ENCODE assay signal across 9 mouse cellular contexts in genomic region chr1:159393070-159393699, GRCm38 (mm10).
DNase-seq lines count a peak whose midpoint lies in the region; ATAC-seq and TF ChIP-seq lines count a peak whose summit lies in the region.
"Had no signal": no experiment of that assay in that cellular context is flagged by ENCODE, and none has a peak within 500 bp of the region (broad histone marks: within the 10 kb centered on the region; RNA-seq: fewer than 3 reads in every experiment).

No protein-coding gene starts in this region.

- peak; percentile 5 for DNase-seq in lung, embryonic 14.5 days
- DNase-seq in lung, postnatal 0 days (ENCODE audit: low spot score) = no peak
- peak; percentile 30 to 56 for DNase-seq in heart, postnatal 36 days
- DNase-seq in layer of hippocampus, postnatal 14 days (ENCODE audit: low spot score in 2 of 2) = peak; percentile 42 to 66
- no peak for DNase-seq in testis, postnatal 10 days (ENCODE audit: low spot score)
- no peak for DNase-seq in MN1 (ENCODE audit: low spot score)

- no peak for ATAC-seq in lung, embryonic 14.5 days (ENCODE audit: insufficient read depth)
- no peak for ATAC-seq in lung, postnatal 0 days
- 0 out of 2 replicates have a peak, but pooled peaks have one; percentile 13 for ATAC-seq in embryonic facial prominence, embryonic 12.5 days (ENCODE audit: insufficient number of reproducible peaks, insufficient read depth, low FRiP score, low TSS enrichment)
- peak; percentile 36; the same call in 1 of the 2 replicates for ATAC-seq in neural tube, embryonic 15.5 days (ENCODE audit: low FRiP score)

- no peaks in the 10 kb centered on the region for H3K9me3 ChIP-seq in lung, embryonic 14.5 days (ENCODE audit: low read depth, low read length)
- H3K9me3 ChIP-seq in lung, postnatal 0 days (ENCODE audit: low read length) = no peaks in the 10 kb centered on the region
- no peaks in the 10 kb centered on the region for H3K9me3 ChIP-seq in embryonic facial prominence, embryonic 12.5 days
- H3K9me3 ChIP-seq in neural tube, embryonic 15.5 days (replicated peaks) = no peaks in the 10 kb centered on the region
- H3K9me3 ChIP-seq: hindbrain, embryonic 15.5 days had no signal

- intact Hi-C loops in heart, postnatal 36 days (cut with DNase I) = loop anchor here (10.0 kb wide), 1 partner anchor 792 kb away; no protein-coding TSS in a partner anchor

- no peaks in the 10 kb centered on the region for H3K27me3 ChIP-seq in lung, embryonic 14.5 days (ENCODE audit: insufficient read depth, low read length)
- no peaks in the 10 kb centered on the region for H3K27me3 ChIP-seq in lung, postnatal 0 days (replicated peaks; ENCODE audit: insufficient read depth, low read length)
- H3K27me3 ChIP-seq in embryonic facial prominence, embryonic 12.5 days = peaks cover 9% of the 10 kb centered on the region; the same call in 1 of the 2 replicates
- no peaks in the 10 kb centered on the region for H3K27me3 ChIP-seq in neural tube, embryonic 15.5 days (replicated peaks)
- H3K27me3 ChIP-seq: hindbrain, embryonic 15.5 days had no signal

- no peak for TF ChIP-seq CTCF in lung, embryonic 14.5 days (IDR thresholded peaks at IDR 0.05; ENCODE audit: low read depth)
- no peak for TF ChIP-seq CTCF in lung, postnatal 0 days (IDR thresholded peaks at IDR 0.05)

- no peak overlapping the region for H3K4me2 ChIP-seq in lung, embryonic 14.5 days
- no peak overlapping the region for H3K4me2 ChIP-seq in lung, postnatal 0 days (replicated peaks; ENCODE audit: low read depth, low read length)
- no peak overlapping the region for H3K4me2 ChIP-seq in embryonic facial prominence, embryonic 12.5 days (replicated peaks)
- no peak overlapping the region for H3K4me2 ChIP-seq in neural tube, embryonic 15.5 days
- H3K4me2 ChIP-seq: hindbrain, embryonic 15.5 days had no signal

- WGBS in lung, embryonic 14.5 days = 16% methylated on average over 6 of the region's 6 CpGs
- WGBS in lung, postnatal 0 days = 22% methylated on average over 6 of the region's 6 CpGs
- WGBS in embryonic facial prominence, embryonic 12.5 days = 16% methylated on average over 6 of the region's 6 CpGs
- 17% methylated on average over 6 of the region's 6 CpGs for WGBS in neural tube, embryonic 15.5 days

- H3K27ac ChIP-seq in lung, embryonic 14.5 days (ENCODE audit: low read depth) = no peak overlapping the region
- no peak overlapping the region for H3K27ac ChIP-seq in lung, postnatal 0 days (ENCODE audit: low read length)
- H3K27ac ChIP-seq in embryonic facial prominence, embryonic 12.5 days = peak overlapping the region; percentile 63
- H3K27ac ChIP-seq in neural tube, embryonic 15.5 days (replicated peaks) = no peak overlapping the region
- H3K27ac ChIP-seq: hindbrain, embryonic 15.5 days had no signal

- no peaks in the 10 kb centered on the region for H3K4me1 ChIP-seq in lung, embryonic 14.5 days (ENCODE audit: insufficient read depth)
- H3K4me1 ChIP-seq in lung, postnatal 0 days (ENCODE audit: insufficient read depth, low read depth, low read length) = no peaks in the 10 kb centered on the region
- peaks cover 10% of the 10 kb centered on the region for H3K4me1 ChIP-seq in embryonic facial prominence, embryonic 12.5 days
- peaks cover 21% of the 10 kb centered on the region for H3K4me1 ChIP-seq in neural tube, embryonic 15.5 days

- no peak overlapping the region for H3K4me3 ChIP-seq in lung, embryonic 14.5 days (ENCODE audit: low read depth, low read length)
- no peak overlapping the region for H3K4me3 ChIP-seq in lung, postnatal 0 days (ENCODE audit: low read depth, low read length)
- H3K4me3 ChIP-seq in embryonic facial prominence, embryonic 12.5 days = no peak overlapping the region
- H3K4me3 ChIP-seq in neural tube, embryonic 15.5 days (replicated peaks) = no peak overlapping the region
- H3K4me3 ChIP-seq: hindbrain, embryonic 15.5 days had no signal

- TF ChIP-seq EP300 in lung, postnatal 0 days (IDR thresholded peaks at IDR 0.05) = no peak

- no peak overlapping the region for H3K9ac ChIP-seq in lung, embryonic 14.5 days
- H3K9ac ChIP-seq in lung, postnatal 0 days (replicated peaks; ENCODE audit: low read depth) = no peak overlapping the region
- H3K9ac ChIP-seq in embryonic facial prominence, embryonic 12.5 days = no peak overlapping the region
- no peak overlapping the region for H3K9ac ChIP-seq in neural tube, embryonic 15.5 days (replicated peaks)
- H3K9ac ChIP-seq: hindbrain, embryonic 15.5 days had no signal

- H3K36me3 ChIP-seq in lung, embryonic 14.5 days (ENCODE audit: insufficient read depth) = no peaks in the 10 kb centered on the region
- H3K36me3 ChIP-seq in lung, postnatal 0 days (ENCODE audit: insufficient read depth, low read length) = no peaks in the 10 kb centered on the region
- H3K36me3 ChIP-seq in embryonic facial prominence, embryonic 12.5 days = no peaks in the 10 kb centered on the region
- no peaks in the 10 kb centered on the region for H3K36me3 ChIP-seq in neural tube, embryonic 15.5 days
- H3K36me3 ChIP-seq: hindbrain, embryonic 15.5 days had no signal

Comparison
In these comparisons a context has a peak if more than half of its experiments do, and no peak if none do; other contexts are left out.
1. DNase-seq: peak in lung, embryonic 14.5 days (single experiment), heart, postnatal 36 days (2 of 2) and layer of hippocampus, postnatal 14 days (2 of 2); none in lung, postnatal 0 days (single experiment), testis, postnatal 10 days (single experiment) and MN1 (single experiment).
2. ATAC-seq: peak in embryonic facial prominence, embryonic 12.5 days (single experiment) and neural tube, embryonic 15.5 days (single experiment); none in lung, embryonic 14.5 days (single experiment) and lung, postnatal 0 days (single experiment).